Mouse (Mus musculus): ENCODE measurements around the gene Me3.

Me3 gene

GRCm38 (mm10) chr7:89667570-89667969 is 35.4 kb downstream of the Me3 start:
- DNase-seq: peak; percentile 18

- DNase-seq: peak; percentile 51
Observed at GRCm38 (mm10) chr7:89669461-89669860, 37.3 kb downstream of the Me3 start.

GRCm38 (mm10) chr7:89671104-89671831 is 39.1 kb downstream of the Me3 start:
- DNase-seq: no peak

- no peak for DNase-seq
Observed at GRCm38 (mm10) chr7:89676176-89676575, 44.0 kb downstream of the Me3 start.

GRCm38 (mm10) chr7:89677850-89678249 is 45.7 kb downstream of the Me3 start:
- no peak for DNase-seq

- DNase-seq: no peak
Observed at GRCm38 (mm10) chr7:89678719-89679118, 46.5 kb downstream of the Me3 start.

GRCm38 (mm10) chr7:89679139-89679538 is 46.9 kb downstream of the Me3 start:
- DNase-seq: no peak

- no peak for DNase-seq
Observed at GRCm38 (mm10) chr7:89679621-89680140, 47.5 kb downstream of the Me3 start.

GRCm38 (mm10) chr7:89680891-89681290 is 48.7 kb downstream of the Me3 start:
- no peak for DNase-seq

- DNase-seq: no peak
Observed at GRCm38 (mm10) chr7:89681666-89682470, 49.7 kb downstream of the Me3 start.

- DNase-seq: no peak
Observed at GRCm38 (mm10) chr7:89698186-89698585, 66.0 kb downstream of the Me3 start.

- DNase-seq: peak; percentile 29
Observed at GRCm38 (mm10) chr7:89699668-89700350, 67.6 kb downstream of the Me3 start.

- DNase-seq: no peak
Observed at GRCm38 (mm10) chr7:89700511-89700910, 68.3 kb downstream of the Me3 start.

GRCm38 (mm10) chr7:89710776-89711175 is 78.6 kb downstream of the Me3 start:
- no peak for DNase-seq

GRCm38 (mm10) chr7:89713059-89713458 is 80.9 kb downstream of the Me3 start:
- DNase-seq: no peak

- DNase-seq: no peak
Observed at GRCm38 (mm10) chr7:89716226-89716625, 84.0 kb downstream of the Me3 start.

GRCm38 (mm10) chr7:89717521-89717920 is 85.3 kb downstream of the Me3 start:
- DNase-seq: peak; percentile 10

GRCm38 (mm10) chr7:89718264-89718663 is 86.1 kb downstream of the Me3 start:
- no peak for DNase-seq

GRCm38 (mm10) chr7:89720256-89720655 is 88.1 kb downstream of the Me3 start:
- no peak for DNase-seq

GRCm38 (mm10) chr7:89726712-89727111 is 94.5 kb downstream of the Me3 start:
- no peak for DNase-seq

- DNase-seq: no peak
Observed at GRCm38 (mm10) chr7:89727615-89728014, 95.4 kb downstream of the Me3 start.

- DNase-seq: no peak
Observed at GRCm38 (mm10) chr7:89728393-89728792, 96.2 kb downstream of the Me3 start.

GRCm38 (mm10) chr7:89730514-89730913 is 98.3 kb downstream of the Me3 start:
- no peak for DNase-seq
